Mouse (Mus musculus): ENCODE data around the gene Glis3. TPM values are rescaled to one million over a fixed set of nuclear protein-coding genes. Genes with fewer than 3 reads are reported as not detected.

The Glis3 gene
- polyA plus RNA-seq (2015; fragmentation: Illumina TruSeq; extraction: RNeasy Lipid Tissue Mini Kit (QIAGEN cat#74804); ENCODE audit: insufficient read depth, low replicate concordance), result 1.6 TPM

DNA sequence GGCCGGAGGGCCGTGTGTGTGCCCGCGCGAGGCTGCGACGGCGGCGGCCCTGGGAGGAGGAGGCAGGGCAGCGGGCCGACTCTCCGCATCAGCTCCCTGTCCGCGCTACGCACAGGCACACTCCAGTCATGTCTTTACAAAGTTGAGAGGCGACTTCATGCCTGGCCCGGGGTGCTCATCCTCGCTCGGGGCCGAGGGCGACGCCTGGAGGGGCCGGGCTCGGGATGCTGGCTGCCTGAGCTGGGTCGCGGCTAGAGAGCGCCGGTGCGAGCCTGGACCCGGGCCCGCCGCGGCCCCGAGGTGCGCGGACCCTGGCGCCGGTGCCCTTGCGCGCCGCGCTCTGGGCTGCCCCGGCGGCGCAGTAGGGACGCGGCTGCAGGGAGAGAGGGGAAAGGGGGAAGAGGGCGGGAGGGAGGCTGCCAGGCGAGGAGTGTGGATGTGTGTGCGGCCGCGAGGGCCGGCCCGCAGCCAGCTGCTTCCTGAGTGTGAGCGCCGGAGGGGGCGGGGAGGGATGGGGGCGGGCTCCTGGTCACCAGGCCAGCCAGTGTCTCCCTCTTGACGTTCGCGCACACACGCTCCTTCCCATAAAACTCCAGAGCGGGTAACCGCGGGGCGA is at the start of gene Glis3:
Gene Glis3, minus strand, starts transcription at position 302 of the 616 bp plus-strand sequence.

Other genes starting within 250 kb of the Glis3 start
- 0.19 TPM for gene Slc1a1, start 155.0 kb upstream of the Glis3 start, polyA plus RNA-seq (2015; fragmentation: Illumina TruSeq; extraction: RNeasy Lipid Tissue Mini Kit (QIAGEN cat#74804); ENCODE audit: insufficient read depth, low replicate concordance)